Mouse (Mus musculus) bone marrow, adult 2 months (tissue): Measurements from ENCODE around the gene Ppp4r4. TPM values are rescaled to one million over a fixed set of nuclear protein-coding genes. Genes with fewer than 3 reads are reported as not detected.
"Not testable (repeated sequence)": the region's sequence is repeated elsewhere in the genome, so short reads cannot be mapped to it uniquely, and the experiment has no call there.

Experiments
- H3K27ac ChIP-seq: fragments of 200-500 bp; 2 replicates; pipeline ENCODE4 v1.5.1; 2012; ENCODE audit warnings: low read depth, mild to moderate bottlenecking, control low read depth, inconsistent platforms, low read length; ENCODE audit not compliant: control insufficient read depth, poor library complexity, insufficient read depth
- H3K4me1 ChIP-seq: fragments of 200-500 bp; 2 replicates; pipeline ENCODE4 v1.6.1; 2011; ENCODE audit warnings: low read length; ENCODE audit not compliant: control insufficient read depth, insufficient read depth
- H3K4me3 ChIP-seq: fragments of 200-500 bp; replicated peaks from 2 replicates; pipeline ENCODE3; 2011; ENCODE audit warnings: mild to moderate bottlenecking, low read depth, low read length, control low read depth; ENCODE audit not compliant: control insufficient read depth
- CTCF ChIP-seq: fragments of 200-500 bp; IDR thresholded peaks from 2 replicates; pipeline ENCODE4 v1.5.1; 2011; ENCODE audit warnings: low read length, control low read depth; ENCODE audit not compliant: control insufficient read depth, insufficient read depth
- POLR2A ChIP-seq: fragments of 200-500 bp; IDR thresholded peaks from 2 replicates; pipeline ENCODE4 v1.6.1; 2011; ENCODE audit warnings: low read depth, mild to moderate bottlenecking, control low read depth, low read length, borderline replicate concordance; ENCODE audit not compliant: control insufficient read depth
- WGBS: fragments of 180-500 bp; shearing (Covaris S2); methylation state at CpG from one replicate; pipeline ENCODE4 v1.1.7; 2018; 5-methylcytosine and 5-hydroxymethylcytosine counted together
- polyA plus RNA-seq: library from polyadenylated mRNA; stranded (reverse); fragments of >200 nt; gene quantifications from 2 replicates; pipeline ENCODE4 v1.2.4, GENCODE M21; 2011; ENCODE audit warnings: low replicate concordance; ENCODE audit not compliant: missing spikeins, insufficient read depth, insufficient read length

The Ppp4r4 gene
- 0.62 TPM in 1 of 2 replicates, not detected in the other for polyA plus RNA-seq

DNA sequence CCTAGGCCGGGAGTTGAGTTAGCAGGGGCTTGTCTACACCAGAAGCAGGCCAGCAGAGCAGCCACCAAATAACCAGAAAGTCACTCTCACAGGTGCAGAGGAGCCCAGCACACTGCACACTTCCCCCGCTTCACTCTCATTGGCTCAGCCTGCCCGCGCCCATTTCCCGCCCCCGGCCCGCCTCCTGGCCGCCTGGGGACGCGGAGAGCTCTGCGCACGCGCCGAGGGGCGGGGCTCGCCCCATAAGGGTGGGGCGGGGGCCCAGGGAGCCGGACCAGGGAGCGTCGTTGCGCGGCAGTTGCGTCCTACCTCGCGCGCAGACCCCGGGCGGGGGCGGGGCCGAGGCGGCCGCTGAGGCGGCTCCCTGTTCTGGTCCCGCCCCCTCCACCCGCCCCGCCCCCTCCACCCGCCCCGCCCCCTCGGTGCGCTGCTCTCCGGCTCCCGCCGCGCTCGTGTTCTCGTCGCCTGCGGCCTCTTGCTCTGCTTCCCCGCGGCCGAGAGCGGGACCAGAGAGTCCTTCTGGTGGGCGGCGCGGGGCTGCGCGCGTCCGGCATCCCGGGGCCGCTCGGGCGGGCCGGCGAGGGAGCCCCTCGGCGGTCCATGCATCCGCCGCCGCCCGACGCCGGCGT is at the start of gene Ppp4r4:
TSS of gene Ppp4r4 (plus strand) at position 264 of the 629 bp plus-strand sequence.
- TF ChIP-seq CTCF (no peak), POLR2A (no peak)
- no peaks in the 10 kb centered on the region for H3K4me1 ChIP-seq
- 1% methylated on average over 55 of the region's 74 CpGs for WGBS
- H3K4me3 ChIP-seq = peak within 1 kb of the TSS; percentile 22
- H3K27ac ChIP-seq = no peak within 1 kb of the TSS

DNA sequence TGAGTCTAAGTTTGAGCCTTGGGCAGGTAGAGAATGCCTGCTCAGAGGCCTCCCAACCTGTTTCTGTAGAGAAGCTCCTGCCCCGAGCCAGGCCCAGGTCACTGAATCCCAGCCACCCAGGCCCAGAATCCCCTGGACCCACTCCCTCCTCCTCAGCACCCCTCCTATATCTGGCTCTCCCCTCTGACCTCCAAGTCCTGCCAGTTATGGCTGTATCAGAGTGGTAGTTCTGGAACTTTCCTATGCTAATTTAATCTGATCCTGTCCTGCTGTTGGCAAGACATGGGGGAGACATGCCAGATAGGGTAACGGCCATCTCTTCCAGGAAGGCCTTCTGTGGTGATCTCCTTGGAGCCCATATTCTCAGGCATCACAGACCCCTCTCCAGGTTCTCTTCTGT is 49.3 kb upstream of the Ppp4r4 start:
- Histone ChIP-seq H3K4me1 (no peaks in the 10 kb centered on the region), H3K4me3 (no peak overlapping the region), H3K27ac (no peak overlapping the region)
- TF ChIP-seq CTCF = no peak
- WGBS = 66% methylated on average over 2 of the region's 2 CpGs

- H3K4me1 ChIP-seq, H3K4me3 ChIP-seq, H3K27ac ChIP-seq: not testable (repeated sequence)
- WGBS = 70% methylated on average over 9 of the region's 9 CpGs
Observed at GRCm38 (mm10) chr12:103484200-103484972, 47.7 kb upstream of the Ppp4r4 start.

DNA sequence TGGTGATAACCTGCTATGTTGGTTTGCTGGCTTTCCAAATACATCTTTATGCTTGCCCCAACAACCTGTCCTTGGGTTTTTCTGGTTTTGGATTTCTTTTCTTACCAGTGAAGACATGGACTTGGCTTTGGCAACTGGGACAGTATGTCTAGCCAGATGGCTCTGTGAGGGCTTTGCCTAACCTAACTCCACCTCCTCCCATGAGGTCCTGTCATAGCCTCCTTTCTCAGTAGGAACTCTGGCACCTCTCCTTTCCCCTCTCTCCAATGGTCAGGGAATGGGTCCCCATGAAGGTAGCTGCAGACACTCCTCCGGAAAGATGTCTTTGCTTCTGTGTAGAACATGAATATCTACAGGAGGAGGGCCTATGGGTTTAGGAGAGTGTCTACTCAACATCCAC is 45.4 kb upstream of the Ppp4r4 start:
- 74% methylated on average over 1 of the region's 1 CpGs for WGBS
- Histone ChIP-seq H3K27ac (no peak overlapping the region), H3K4me3 (no peak overlapping the region), H3K4me1 (no peaks in the 10 kb centered on the region)
- no peak for TF ChIP-seq POLR2A
- no peak for TF ChIP-seq CTCF

DNA sequence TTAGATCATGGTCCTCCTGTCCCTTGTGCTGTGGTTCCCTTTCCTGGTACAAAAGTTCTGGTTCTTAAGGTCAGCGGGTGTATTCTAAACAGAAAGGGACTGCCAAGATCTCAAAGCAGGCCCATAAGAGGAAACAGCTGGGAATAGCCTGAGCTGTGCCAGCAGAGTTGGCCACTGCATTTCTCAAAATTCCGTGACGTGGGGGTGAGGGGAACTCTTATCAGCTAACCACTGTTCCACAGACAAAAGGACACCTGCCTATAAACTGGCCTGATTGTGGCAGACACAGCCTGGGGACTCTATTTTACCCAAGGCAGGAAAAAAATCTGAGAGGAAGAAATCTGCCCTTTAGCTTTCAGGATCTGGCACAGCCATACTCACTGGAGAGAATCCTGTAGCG is 44.8 kb upstream of the Ppp4r4 start:
- Histone ChIP-seq H3K4me1 (no peaks in the 10 kb centered on the region), H3K27ac (no peak overlapping the region), H3K4me3 (no peak overlapping the region)
- 24% methylated on average over 4 of the region's 4 CpGs for WGBS
- TF ChIP-seq CTCF (no peak), POLR2A (no peak)

DNA sequence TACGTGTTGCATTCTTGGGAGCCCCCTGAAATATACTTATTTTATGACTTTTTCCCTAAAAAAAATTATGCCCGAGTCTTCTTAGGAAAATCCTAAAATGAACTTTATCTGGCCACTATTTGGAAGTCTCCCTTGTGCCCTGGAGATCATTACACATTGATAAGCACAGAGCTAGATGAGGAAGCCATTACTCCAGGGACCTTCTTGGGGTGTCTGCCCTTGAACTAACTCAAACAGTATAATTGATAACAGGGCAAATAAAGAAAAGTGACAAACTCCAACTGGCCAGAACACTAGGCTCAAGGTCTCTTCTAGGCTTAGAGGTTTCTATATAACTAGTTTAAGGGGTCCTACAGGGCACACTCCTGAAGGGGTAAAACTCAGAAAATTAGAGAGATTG is 44.3 kb upstream of the Ppp4r4 start:
- 56% methylated on average over 2 of the region's 2 CpGs for WGBS
- TF ChIP-seq POLR2A = no peak
- no peak for TF ChIP-seq CTCF
- H3K27ac ChIP-seq = no peak overlapping the region
- no peaks in the 10 kb centered on the region for H3K4me1 ChIP-seq
- no peak overlapping the region for H3K4me3 ChIP-seq

DNA sequence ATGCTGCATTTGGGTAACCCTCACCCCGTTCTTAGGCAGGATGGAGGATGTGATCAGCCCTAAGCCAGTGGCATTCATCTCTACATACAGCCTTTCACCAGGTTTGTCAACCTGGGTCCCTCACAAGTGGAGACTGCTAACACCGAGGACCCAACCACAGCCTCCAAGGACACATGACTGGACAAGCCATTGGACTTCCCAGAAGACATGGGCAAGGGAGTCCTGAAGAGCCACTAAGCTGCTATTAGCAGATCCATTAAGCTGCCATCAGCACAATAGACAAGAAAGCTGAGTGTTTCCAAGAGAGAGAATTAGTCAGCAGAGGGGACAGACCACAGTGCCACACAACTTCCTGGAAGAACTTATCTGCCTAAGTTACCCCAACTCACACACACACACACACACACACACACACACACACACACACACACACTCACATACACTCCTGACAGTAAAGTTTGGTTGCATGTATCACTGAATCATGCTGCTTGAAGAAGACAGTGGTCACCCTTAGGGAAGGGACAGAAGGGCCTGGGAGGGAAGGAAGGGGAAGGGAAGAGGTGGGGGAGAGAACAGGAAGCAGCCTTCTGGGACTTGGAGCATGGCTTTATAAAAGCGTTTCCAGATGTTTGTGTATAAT is 40.9 kb upstream of the Ppp4r4 start:
- no peak for TF ChIP-seq POLR2A
- TF ChIP-seq CTCF = no peak
- no peak overlapping the region for H3K27ac ChIP-seq
- no peak overlapping the region for H3K4me3 ChIP-seq
- no peaks in the 10 kb centered on the region for H3K4me1 ChIP-seq
- WGBS = 48% methylated on average over 3 of the region's 3 CpGs

GRCm38 (mm10) chr12:103492767-103493166 is 39.3 kb upstream of the Ppp4r4 start:
- H3K27ac ChIP-seq = no peak overlapping the region
- no peaks in the 10 kb centered on the region for H3K4me1 ChIP-seq
- peak; percentile 59 for TF ChIP-seq CTCF
- TF ChIP-seq POLR2A = no peak
- WGBS = 28% methylated on average over 5 of the region's 5 CpGs
- no peak overlapping the region for H3K4me3 ChIP-seq
